Mouse (Mus musculus) heart, adult 2 months (tissue): ENCODE data around the gene Lcn9. TPM values are rescaled to one million over a fixed set of nuclear protein-coding genes. Genes with fewer than 3 reads are reported as not detected.

Source experiments
- DNase-seq, 2 experiments: peaks; one replicate each; pipeline ENCODE4 v3.0.0; 2021
- H3K27ac ChIP-seq: fragments of 200-600 bp; 2 replicates; pipeline ENCODE4 v1.8.1; 2022
- H3K27me3 ChIP-seq: fragments of 200-500 bp; 2 replicates; pipeline ENCODE4 v1.6.1; 2012; ENCODE audit warnings: mild to moderate bottlenecking, low read length, inconsistent platforms, mixed read lengths; ENCODE audit not compliant: control insufficient read depth, insufficient read depth
- H3K36me3 ChIP-seq: fragments of 200-500 bp; 2 replicates; pipeline ENCODE4 v1.6.1; 2012; ENCODE audit warnings: low read length, inconsistent platforms; ENCODE audit not compliant: control insufficient read depth, insufficient read depth
- H3K4me1 ChIP-seq: fragments of 200-500 bp; 2 replicates; pipeline ENCODE4 v1.6.1; 2011; ENCODE audit warnings: low read length; ENCODE audit not compliant: control insufficient read depth, insufficient read depth
- H3K4me3 ChIP-seq: fragments of 200-600 bp; 2 replicates; pipeline ENCODE4 v1.8.1; 2022
- H3K79me2 ChIP-seq: fragments of 200-500 bp; replicated peaks from 2 replicates; pipeline ENCODE4 v1.6.1; 2012; ENCODE audit warnings: mild to moderate bottlenecking, inconsistent platforms, low read length, moderate library complexity, mixed read lengths; ENCODE audit not compliant: control insufficient read depth, insufficient read depth
- H3K9ac ChIP-seq: fragments of 200-500 bp; 2 replicates; pipeline ENCODE4 v1.6.1; 2012; ENCODE audit warnings: low read depth, mild to moderate bottlenecking, control low read depth, inconsistent platforms, low read length, mixed read lengths
- CTCF ChIP-seq: fragments of 200-600 bp; IDR thresholded peaks from 2 replicates; pipeline ENCODE4 v1.8.1; 2022; ENCODE audit warnings: antibody characterized with exemption, mild to moderate bottlenecking, moderate library complexity
- EP300 ChIP-seq: fragments of 200-500 bp; IDR thresholded peaks from 2 replicates; pipeline ENCODE4 v1.6.1; 2011; ENCODE audit warnings: low read depth, low read length, control low read depth; ENCODE audit not compliant: insufficient read depth
- POLR2A ChIP-seq: fragments of 200-500 bp; IDR thresholded peaks from 2 replicates; pipeline ENCODE4 v1.6.1; 2011; ENCODE audit warnings: mild to moderate bottlenecking, low read depth, low read length, control low read depth; ENCODE audit not compliant: insufficient read depth
- WGBS: fragments of 180-500 bp; shearing (Covaris S2); methylation state at CpG from one replicate; pipeline ENCODE4 v1.1.7; 2018; 5-methylcytosine and 5-hydroxymethylcytosine counted together
- intact Hi-C: fragments of 180-260 bp; cut with DNase I; formaldehyde crosslinking; loops from one replicate; pipeline ENCODE4 v1.15.1; 2025
- polyA plus RNA-seq: library from polyadenylated mRNA; depleted of rRNA; stranded (reverse); fragments of >200 nt; gene quantifications from 2 replicates; pipeline ENCODE4 v1.2.3, GENCODE M21; 2012; rRNA removed
- total RNA-seq, 2 experiments: library from RNA; stranded (reverse); gene quantifications; 2 replicates each; pipeline ENCODE4 v1.2.3; 2021

The Lcn9 gene
- total and polyA plus RNA-seq, 3 experiments, result not detected

- intact Hi-C loops, result no loop called here
- Histone ChIP-seq H3K36me3 (no peaks in the 10 kb centered on the region), H3K4me3 (no peak within 1 kb of the TSS), H3K27me3 (peaks cover 5% of the 10 kb centered on the region), H3K27ac (no peak within 1 kb of the TSS), H3K79me2 (no peaks in the 10 kb centered on the region), H3K4me1 (no peaks in the 10 kb centered on the region; the same call in 1 of the 2 replicates), H3K9ac (no peak within 1 kb of the TSS)
- TF ChIP-seq EP300, result no peak
- TF ChIP-seq POLR2A, result no peak
- no peak for TF ChIP-seq CTCF
- DNase-seq, result peak in 1 of 2 experiments; percentile 31
- 2% methylated on average over 48 of the region's 53 CpGs for WGBS
Measured at GRCm38 (mm10) chr2:25863337-25864131, 40.6 kb downstream of the Lcn9 start, which contains the start of gene Kcnt1. TSS of gene Kcnt1 (plus strand) at chr2:25863734.

GRCm38 (mm10) chr2:25864230-25864629 is 41.3 kb downstream of the Lcn9 start:
- no peak overlapping the region for H3K9ac ChIP-seq
- intact Hi-C loops, result no loop called here
- H3K27me3 ChIP-seq, result peaks cover 5% of the 10 kb centered on the region
- WGBS, result 5% methylated on average over 18 of the region's 18 CpGs
- H3K79me2 ChIP-seq, result no peaks in the 10 kb centered on the region
- DNase-seq, result no peak
- no peaks in the 10 kb centered on the region; the same call in 1 of the 2 replicates for H3K4me1 ChIP-seq
- H3K36me3 ChIP-seq, result no peaks in the 10 kb centered on the region
- H3K27ac ChIP-seq, result no peak overlapping the region
- H3K4me3 ChIP-seq, result no peak overlapping the region
- no peak for TF ChIP-seq CTCF
- no peak for TF ChIP-seq POLR2A
- TF ChIP-seq EP300, result no peak

- TF ChIP-seq EP300, result no peak
- peak; percentile 28 for TF ChIP-seq CTCF
- Histone ChIP-seq H3K9ac (no peak overlapping the region), H3K4me1 (no peaks in the 10 kb centered on the region; the same call in 1 of the 2 replicates), H3K79me2 (no peaks in the 10 kb centered on the region), H3K27ac (no peak overlapping the region), H3K27me3 (peaks cover 5% of the 10 kb centered on the region), H3K4me3 (no peak overlapping the region), H3K36me3 (no peaks in the 10 kb centered on the region)
- intact Hi-C loops, result no loop called here
- no peak for DNase-seq
- 7% methylated on average over 4 of the region's 4 CpGs for WGBS
Measured at GRCm38 (mm10) chr2:25865412-25865811, 42.5 kb downstream of the Lcn9 start.

- Histone ChIP-seq H3K79me2 (no peaks in the 10 kb centered on the region), H3K27ac (no peak overlapping the region), H3K9ac (no peak overlapping the region), H3K4me3 (no peak overlapping the region), H3K4me1 (no peaks in the 10 kb centered on the region; the same call in 1 of the 2 replicates), H3K36me3 (no peaks in the 10 kb centered on the region), H3K27me3 (peaks cover 5% of the 10 kb centered on the region)
- DNase-seq, result no peak
- TF ChIP-seq EP300 (no peak), POLR2A (no peak), CTCF (no peak)
- WGBS, result 38% methylated on average over 5 of the region's 5 CpGs
- intact Hi-C loops, result no loop called here
Measured at GRCm38 (mm10) chr2:25866656-25867055, 43.7 kb downstream of the Lcn9 start.

Other genes with a start within 250 kb of the Lcn9 start
- gene Mamdc4, start 248.3 kb upstream of the Lcn9 start, total RNA-seq, result 1 to 10 TPM in 1 of 2 experiments, under 1 TPM in 1; 0.60 to 2.2 TPM
- gene Mamdc4, start 248.3 kb upstream of the Lcn9 start, polyA plus RNA-seq, result 1.6 and 8.5 TPM in 2 replicates
- 10 to 100 TPM; 52.6 to 69.9 TPM for gene Phpt1, start 247.9 kb upstream of the Lcn9 start, total RNA-seq
- gene Phpt1, start 247.9 kb upstream of the Lcn9 start, polyA plus RNA-seq, result 100 and 101 TPM in 2 replicates
- under 1 TPM; 0.05 to 0.36 TPM for gene Ajm1, start 241.4 kb upstream of the Lcn9 start, total RNA-seq
- gene Ajm1, start 241.4 kb upstream of the Lcn9 start, polyA plus RNA-seq, result 0.15 and 1.1 TPM in 2 replicates
- 10 to 100 TPM; 61.2 to 65.3 TPM for gene Rabl6, start 214.6 kb upstream of the Lcn9 start, total RNA-seq
- gene Rabl6, start 214.6 kb upstream of the Lcn9 start, polyA plus RNA-seq, result 48.8 and 56.0 TPM in 2 replicates
- gene Ccdc183, start 205.5 kb upstream of the Lcn9 start, total RNA-seq, result not detected
- gene Ccdc183, start 205.5 kb upstream of the Lcn9 start, polyA plus RNA-seq, result not detected in 2 replicates
- 10 to 100 TPM; 29.4 to 32.6 TPM for gene Tmem141, start 201.1 kb upstream of the Lcn9 start, total RNA-seq
- gene Tmem141, start 201.1 kb upstream of the Lcn9 start, polyA plus RNA-seq, result 49.2 and 73.7 TPM in 2 replicates
- gene Fcna, start 195.1 kb upstream of the Lcn9 start, total RNA-seq, result 1 to 10 TPM; 4.8 to 6.8 TPM
- 3.4 and 4.0 TPM in 2 replicates for gene Fcna, start 195.1 kb upstream of the Lcn9 start, polyA plus RNA-seq
- gene Lcn8, start 170.0 kb upstream of the Lcn9 start, total RNA-seq, result 1 to 10 TPM in 1 of 2 experiments, under 1 TPM in 1; 0.98 to 1.2 TPM
- 0.20 TPM in 1 of 2 replicates, not detected in the other for gene Lcn8, start 170.0 kb upstream of the Lcn9 start, polyA plus RNA-seq
- gene Lcn5, start 165.2 kb upstream of the Lcn9 start, total RNA-seq, result not detected
- gene Lcn5, start 165.2 kb upstream of the Lcn9 start, polyA plus RNA-seq, result not detected in 2 replicates
- not detected for gene Lcn6, start 146.4 kb upstream of the Lcn9 start, total RNA-seq
- not detected in 2 replicates for gene Lcn6, start 146.4 kb upstream of the Lcn9 start, polyA plus RNA-seq
- gene Lcn10, start 140.4 kb upstream of the Lcn9 start, total RNA-seq, result not detected
- gene Lcn10, start 140.4 kb upstream of the Lcn9 start, polyA plus RNA-seq, result not detected in 2 replicates
- not detected for gene Obp2a, start 123.1 kb upstream of the Lcn9 start, total RNA-seq
- not detected in 2 replicates for gene Obp2a, start 123.1 kb upstream of the Lcn9 start, polyA plus RNA-seq
- gene Bmyc, start 116.4 kb upstream of the Lcn9 start, total RNA-seq, result 10 to 100 TPM; 12.7 to 14.8 TPM
- gene Bmyc, start 116.4 kb upstream of the Lcn9 start, polyA plus RNA-seq, result 11.9 and 21.2 TPM in 2 replicates
- gene Obp2b, start 86.1 kb upstream of the Lcn9 start, total RNA-seq, result not detected
- not detected in 2 replicates for gene Obp2b, start 86.1 kb upstream of the Lcn9 start, polyA plus RNA-seq
- not detected for gene Lcn3, start 57.6 kb upstream of the Lcn9 start, total RNA-seq
- gene Lcn3, start 57.6 kb upstream of the Lcn9 start, polyA plus RNA-seq, result not detected in 2 replicates
- not detected for gene Lcn11, start 46.1 kb upstream of the Lcn9 start, total RNA-seq
- gene Lcn11, start 46.1 kb upstream of the Lcn9 start, polyA plus RNA-seq, result not detected in 2 replicates
- gene Gm13539, start 40.9 kb upstream of the Lcn9 start, total RNA-seq, result not detected
- not detected in 2 replicates for gene Gm13539, start 40.9 kb upstream of the Lcn9 start, polyA plus RNA-seq
- not detected for gene Glt6d1, start 7.3 kb upstream of the Lcn9 start, total RNA-seq
- not detected in 2 replicates for gene Glt6d1, start 7.3 kb upstream of the Lcn9 start, polyA plus RNA-seq
- not detected for gene Sohlh1, start 24.1 kb downstream of the Lcn9 start, total RNA-seq
- gene Sohlh1, start 24.1 kb downstream of the Lcn9 start, polyA plus RNA-seq, result not detected in 2 replicates
- under 1 TPM; 0.55 to 0.66 TPM for gene Kcnt1, start 40.6 kb downstream of the Lcn9 start, total RNA-seq
- 0.92 and 0.97 TPM in 2 replicates for gene Kcnt1, start 40.6 kb downstream of the Lcn9 start, polyA plus RNA-seq
- 10 to 100 TPM; 38.9 to 45.1 TPM for gene Camsap1, start 160.1 kb downstream of the Lcn9 start, total RNA-seq
- 7.4 and 13.5 TPM in 2 replicates for gene Camsap1, start 160.1 kb downstream of the Lcn9 start, polyA plus RNA-seq
- 10 to 100 TPM; 86.3 to 92.0 TPM for gene Ubac1, start 198.6 kb downstream of the Lcn9 start, total RNA-seq
- 116 and 139 TPM in 2 replicates for gene Ubac1, start 198.6 kb downstream of the Lcn9 start, polyA plus RNA-seq